ENCODE assay signal across 16 mouse cellular contexts in genomic region chrX:147531675-147532074, GRCm38 (mm10).
"Had no signal": no experiment of that assay in that cellular context is flagged by ENCODE, and none has a peak within 500 bp of the region (broad histone marks: within the 10 kb centered on the region; RNA-seq: fewer than 3 reads in every experiment).

No protein-coding gene starts in this region.

- H3K27ac ChIP-seq: layer of hippocampus, adult 2 months; left cerebral cortex, adult 2 months; liver, embryonic 14.5 days; midbrain, embryonic 15.5 days; neural tube, embryonic 13.5 days had no signal

- DNase-seq: kidney, adult 11 months; kidney, adult 9 months; kidney, postnatal 25 days; layer of hippocampus, adult 9-11 months; liver, postnatal 0 days; lung, postnatal 10 days; lung, postnatal 36 days; thymus, adult 18-20 months; thymus, postnatal 36 days had no signal

- ATAC-seq: liver, postnatal 0 days; midbrain, embryonic 15.5 days had no signal

- H3K27me3 ChIP-seq: megakaryocyte, embryonic 14.5 days; midbrain, embryonic 15.5 days; neural tube, embryonic 13.5 days had no signal

- H3K9ac ChIP-seq: liver, embryonic 14.5 days; liver, postnatal 0 days; midbrain, embryonic 15.5 days; neural tube, embryonic 13.5 days had no signal

- H3K36me3 ChIP-seq: midbrain, embryonic 15.5 days; neural tube, embryonic 13.5 days had no signal

- H3K4me3 ChIP-seq: layer of hippocampus, adult 2 months; left cerebral cortex, adult 2 months; megakaryocyte, embryonic 14.5 days; midbrain, embryonic 15.5 days; neural tube, embryonic 13.5 days had no signal

- H3K4me2 ChIP-seq: midbrain, embryonic 11.5 days; midbrain, embryonic 15.5 days; neural tube, embryonic 13.5 days had no signal

- H3K9me3 ChIP-seq: megakaryocyte, embryonic 14.5 days; midbrain, embryonic 15.5 days; neural tube, embryonic 13.5 days had no signal

- H3K4me1 ChIP-seq: megakaryocyte, embryonic 14.5 days; midbrain, embryonic 15.5 days; neural tube, embryonic 13.5 days had no signal
